Mouse (Mus musculus) small intestine, adult 2 months (tissue): ENCODE data around the gene Cmya5. TPM values are rescaled to one million over a fixed set of nuclear protein-coding genes. Genes with fewer than 3 reads are reported as not detected.

Experiments
- H3K27ac ChIP-seq: fragments of 200-500 bp; 2 replicates; pipeline ENCODE4 v1.5.1; 2012; ENCODE audit warnings: low read depth, low read length, control low read depth, inconsistent platforms; ENCODE audit not compliant: insufficient read depth
- H3K27me3 ChIP-seq: fragments of 200-500 bp; 2 replicates; pipeline ENCODE4 v1.6.1; 2012; ENCODE audit warnings: mild to moderate bottlenecking, moderate library complexity, low read length, inconsistent platforms; ENCODE audit not compliant: control insufficient read depth, insufficient read depth
- H3K36me3 ChIP-seq: fragments of 200-500 bp; 2 replicates; pipeline ENCODE4 v1.6.1; 2012; ENCODE audit warnings: mild to moderate bottlenecking, low read length, control low read depth, inconsistent platforms; ENCODE audit not compliant: control insufficient read depth, insufficient read depth
- H3K4me1 ChIP-seq: fragments of 200-500 bp; 2 replicates; pipeline ENCODE4 v1.6.1; 2012; ENCODE audit warnings: low read length, inconsistent platforms, mixed read lengths; ENCODE audit not compliant: control insufficient read depth, insufficient read depth, insufficient read length
- H3K4me3 ChIP-seq: fragments of 200-500 bp; 2 replicates; pipeline ENCODE4 v1.5.1; 2012; ENCODE audit warnings: low read depth, mild to moderate bottlenecking, control low read depth, inconsistent platforms, low read length, moderate library complexity
- CTCF ChIP-seq: fragments of 200-500 bp; IDR thresholded peaks from 2 replicates; pipeline ENCODE4 v1.5.1; 2012; ENCODE audit warnings: low read depth, mild to moderate bottlenecking, control low read depth, inconsistent platforms, low read length, moderate library complexity, mixed read lengths; ENCODE audit not compliant: insufficient replicate concordance, insufficient read length; ENCODE audit errors: extremely low read depth
- POLR2A ChIP-seq: fragments of 200-500 bp; IDR thresholded peaks from 2 replicates; pipeline ENCODE4 v1.6.1; 2012; ENCODE audit warnings: low read depth, mild to moderate bottlenecking, control low read depth, inconsistent platforms, low read length, moderate library complexity
- WGBS: fragments of 180-500 bp; shearing (Covaris S2); methylation state at CpG from one replicate; pipeline ENCODE4 v1.1.7; 2018; 5-methylcytosine and 5-hydroxymethylcytosine counted together
- polyA plus RNA-seq: library from polyadenylated mRNA; depleted of rRNA; stranded (reverse); fragments of >200 nt; gene quantifications from 2 replicates; pipeline ENCODE4 v1.2.3, GENCODE M21; 2012

Cmya5 gene
- polyA plus RNA-seq, 1 experiment: 0.04 TPM

DNA sequence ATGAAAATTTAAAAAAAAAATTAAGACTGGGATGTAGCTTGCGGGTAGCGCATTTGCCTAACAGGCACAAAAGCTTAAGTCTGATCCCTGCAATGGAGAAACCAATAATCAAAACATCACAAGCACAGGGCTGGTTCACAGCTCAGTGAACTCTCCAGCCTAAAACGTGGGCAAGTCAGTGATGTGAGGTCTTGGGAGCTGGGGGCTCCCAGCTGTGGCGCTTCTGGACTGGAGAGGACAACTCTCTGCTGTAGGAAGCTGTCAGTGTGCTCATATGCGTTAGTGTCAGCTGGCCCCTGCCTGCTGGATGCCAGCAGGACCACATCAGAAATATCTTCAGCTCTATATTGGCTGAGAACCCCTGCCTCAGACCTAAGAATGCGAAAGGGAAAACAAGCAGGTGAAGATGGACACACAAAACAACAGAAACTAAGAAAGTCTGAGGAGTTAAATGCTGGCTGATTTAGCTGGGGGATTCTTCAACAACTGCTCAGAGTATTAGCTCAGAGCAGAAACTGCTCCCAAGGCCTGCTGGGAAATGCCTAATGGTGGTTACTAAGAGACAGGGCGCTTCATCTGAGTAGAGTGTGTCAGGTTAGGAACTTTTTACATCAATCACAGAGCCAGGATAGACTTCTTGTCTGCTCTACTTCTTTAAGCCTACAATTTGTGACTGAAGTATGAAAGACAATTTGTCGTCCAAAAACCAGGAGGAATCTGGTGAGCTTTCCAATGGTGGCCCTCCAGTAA is 16.2 kb downstream of the Cmya5 start:
- no peaks in the 10 kb centered on the region for H3K27me3 ChIP-seq
- WGBS: 76% methylated on average over 8 of the region's 8 CpGs
- no peaks in the 10 kb centered on the region for H3K4me1 ChIP-seq
- no peak for TF ChIP-seq POLR2A
- no peak for TF ChIP-seq CTCF
- no peak overlapping the region for H3K4me3 ChIP-seq
- H3K27ac ChIP-seq: no peak overlapping the region
- no peaks in the 10 kb centered on the region for H3K36me3 ChIP-seq

DNA sequence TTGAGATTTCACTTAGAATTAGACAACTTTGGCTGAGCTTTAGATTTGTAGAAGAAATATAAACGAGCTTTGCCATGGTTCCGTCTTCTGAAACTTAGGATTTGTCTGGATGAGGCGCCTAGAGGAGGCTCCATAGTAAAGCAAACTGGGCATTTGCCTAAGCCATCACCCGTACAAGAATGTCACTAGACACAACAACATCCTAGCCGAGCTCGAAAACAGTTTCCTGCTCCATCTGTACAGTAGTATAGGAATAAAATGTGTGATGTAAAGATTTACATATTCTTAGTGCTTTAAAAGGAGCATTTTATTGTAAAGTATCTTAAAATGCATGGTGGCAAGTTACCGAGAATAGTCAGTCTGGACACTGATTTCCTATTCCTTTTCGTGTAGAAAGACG is 22.2 kb downstream of the Cmya5 start:
- Histone ChIP-seq H3K27me3 (no peaks in the 10 kb centered on the region), H3K4me1 (no peaks in the 10 kb centered on the region), H3K36me3 (no peaks in the 10 kb centered on the region), H3K27ac (no peak overlapping the region), H3K4me3 (no peak overlapping the region)
- TF ChIP-seq CTCF (no peak), POLR2A (no peak)
- WGBS: 92% methylated on average over 9 of the region's 9 CpGs

DNA sequence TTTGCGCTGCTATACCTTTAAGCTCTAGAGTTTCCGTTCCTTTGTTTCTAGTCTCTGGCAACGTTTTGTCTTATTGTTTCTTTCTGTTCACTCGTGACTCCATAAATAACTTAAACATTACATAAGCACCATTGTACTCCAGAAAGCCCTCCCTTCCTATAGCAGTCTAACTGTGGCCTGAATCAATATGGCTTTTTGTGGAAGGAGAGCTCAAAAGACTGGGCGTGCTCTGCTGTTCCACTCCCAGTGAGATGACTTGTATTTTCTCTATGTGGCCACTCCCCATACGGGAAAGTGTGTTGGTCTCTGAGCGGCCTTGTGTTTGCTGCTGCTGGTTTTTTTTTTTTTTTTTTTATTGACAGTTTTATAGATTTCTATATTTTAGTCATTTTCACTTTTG is 27.3 kb downstream of the Cmya5 start:
- 60% methylated on average over 7 of the region's 7 CpGs for WGBS
- Histone ChIP-seq H3K4me3 (no peak overlapping the region), H3K36me3 (no peaks in the 10 kb centered on the region), H3K4me1 (no peaks in the 10 kb centered on the region), H3K27me3 (no peaks in the 10 kb centered on the region), H3K27ac (no peak overlapping the region)
- no peak for TF ChIP-seq POLR2A
- TF ChIP-seq CTCF: no peak

DNA sequence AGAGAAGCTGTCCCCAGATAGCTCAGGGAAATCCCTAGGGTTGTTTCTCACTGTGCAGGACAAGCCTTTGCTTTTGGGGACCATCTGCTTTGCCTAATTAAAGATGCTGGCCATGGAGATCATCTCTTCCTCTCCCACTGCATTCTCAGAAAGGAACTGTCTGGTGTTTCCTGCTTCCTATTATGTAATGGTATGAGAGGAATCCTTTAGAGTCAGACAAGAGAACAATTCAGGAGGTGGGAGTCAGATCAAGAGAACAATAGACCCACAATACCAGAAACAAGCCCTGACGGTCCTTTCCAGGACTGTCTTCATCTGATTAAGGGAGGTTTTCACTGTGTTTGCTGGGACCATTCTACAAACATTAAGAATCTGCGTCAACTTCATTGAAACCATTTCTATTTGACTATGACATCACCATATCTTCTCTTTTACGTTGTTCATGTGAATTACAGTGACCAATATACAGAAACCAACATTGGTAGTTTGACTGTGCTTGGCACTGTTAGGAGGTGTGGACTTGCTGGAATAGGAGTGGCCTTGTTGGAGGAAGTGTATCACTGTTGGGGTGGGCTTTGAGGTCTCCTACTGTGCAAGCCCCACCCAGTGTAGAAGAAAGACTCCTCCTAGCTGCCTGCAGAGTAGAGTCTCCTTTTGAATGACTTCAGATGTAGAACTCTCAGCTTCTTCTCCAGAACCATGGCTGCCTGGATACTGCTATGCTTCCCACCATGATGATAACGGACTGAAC is 42.0 kb downstream of the Cmya5 start:
- WGBS: 72% methylated on average over 4 of the region's 4 CpGs
- TF ChIP-seq CTCF: no peak
- TF ChIP-seq POLR2A: no peak
- no peaks in the 10 kb centered on the region for H3K36me3 ChIP-seq

DNA sequence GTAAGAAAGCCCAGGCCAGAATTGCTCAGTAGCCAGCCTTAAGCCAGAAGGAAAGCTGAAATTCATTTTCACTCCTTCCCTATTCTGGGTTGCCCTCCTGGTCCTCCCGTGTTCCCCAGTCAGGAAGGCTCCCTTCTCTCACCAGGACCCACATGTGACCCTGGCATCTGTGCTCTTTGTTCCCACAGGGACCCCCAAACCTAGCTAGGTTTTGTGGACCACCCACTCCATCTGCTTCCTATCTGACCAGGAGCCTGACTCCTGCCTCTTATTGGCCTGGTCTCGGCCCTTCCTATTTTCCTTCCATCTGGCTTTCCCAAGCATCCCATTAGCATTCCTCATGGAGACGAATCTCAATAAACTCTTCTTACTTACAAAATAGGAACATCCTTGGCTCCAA is 45.9 kb downstream of the Cmya5 start:
- H3K4me3 ChIP-seq: no peak overlapping the region
- H3K4me1 ChIP-seq: peaks cover 3% of the 10 kb centered on the region; the same call in 1 of the 2 replicates
- no peaks in the 10 kb centered on the region for H3K27me3 ChIP-seq
- no peaks in the 10 kb centered on the region for H3K36me3 ChIP-seq
- 84% methylated on average over 3 of the region's 3 CpGs for WGBS
- TF ChIP-seq CTCF (no peak), POLR2A (no peak)
- H3K27ac ChIP-seq: no peak overlapping the region

More for the DNA sequence above, 42.0 kb downstream of the Cmya5 start:
- Histone ChIP-seq H3K4me1 (no peaks in the 10 kb centered on the region), H3K4me3 (no peak overlapping the region), H3K27me3 (no peaks in the 10 kb centered on the region), H3K27ac (no peak overlapping the region)

DNA sequence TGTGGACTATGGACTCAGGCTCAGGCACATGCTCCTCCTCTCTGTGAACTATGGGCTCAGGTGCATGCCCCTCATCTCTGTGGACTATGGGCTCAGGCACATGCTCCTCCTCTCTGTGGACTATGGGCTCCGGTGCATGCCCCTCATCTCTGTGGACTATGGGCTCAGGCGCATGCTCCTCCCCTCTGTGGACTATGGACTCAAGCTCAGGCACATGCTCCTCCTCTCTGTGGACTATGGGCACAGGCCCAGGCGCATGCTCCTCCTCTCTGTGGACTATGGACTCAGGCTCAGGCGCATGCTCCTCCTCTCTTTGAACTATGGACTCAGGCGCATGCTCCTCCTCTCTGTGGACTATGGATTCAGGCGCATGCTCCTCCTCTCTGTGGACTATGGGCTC is 47.9 kb downstream of the Cmya5 start:
- 78% methylated on average over 6 of the region's 6 CpGs for WGBS
- Histone ChIP-seq H3K36me3 (no peaks in the 10 kb centered on the region), H3K4me3 (no peak overlapping the region), H3K27ac (no peak overlapping the region), H3K27me3 (no peaks in the 10 kb centered on the region), H3K4me1 (peaks cover 3% of the 10 kb centered on the region; the same call in 1 of the 2 replicates)
- TF ChIP-seq CTCF (no peak), POLR2A (no peak)
